Mouse (Mus musculus) cerebellum, adult 2 months (tissue): ENCODE data around the gene Tmem209.

Source experiments
- CTCF ChIP-seq: fragments of 200-500 bp; IDR thresholded peaks from 2 replicates; pipeline ENCODE4 v1.5.1; 2011; ENCODE audit warnings: low read depth, mild to moderate bottlenecking, control low read depth, low read length, moderate library complexity, borderline replicate concordance; ENCODE audit not compliant: insufficient read depth
- POLR2A ChIP-seq: fragments of 200-500 bp; IDR thresholded peaks from 2 replicates; pipeline ENCODE4 v1.6.1; 2011; ENCODE audit warnings: low read length, control low read depth, borderline replicate concordance; ENCODE audit not compliant: insufficient read depth

DNA sequence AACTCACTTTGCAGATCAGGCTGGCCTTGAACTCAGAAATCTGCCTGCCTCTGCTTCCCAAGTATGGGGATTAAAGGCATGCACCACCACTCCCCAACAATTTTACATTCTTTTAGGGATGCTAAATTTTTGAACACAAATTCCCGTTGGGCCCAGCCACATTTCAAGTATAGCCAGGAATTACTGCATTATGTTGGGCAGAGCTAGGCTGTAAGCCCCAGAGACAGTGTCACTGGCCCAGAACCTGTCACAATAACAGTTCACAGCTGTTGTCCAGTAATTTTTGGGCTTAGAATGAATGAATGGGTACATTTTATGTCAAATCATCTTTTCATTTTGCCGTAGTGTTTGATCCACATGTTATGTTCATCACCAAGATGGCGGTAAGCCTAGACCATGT lies 73.1 kb downstream of the Tmem209 start:
- TF ChIP-seq CTCF (no peak), POLR2A (no peak)
